Mouse (Mus musculus): ENCODE results near the gene Sgpl1.

The Sgpl1 gene

GRCm38 (mm10) chr10:61080931-61081255 lies 66.6 kb downstream of the Sgpl1 start:
- DNase-seq: no peak

- DNase-seq: peak; percentile 37 to 41
Measured at GRCm38 (mm10) chr10:61080227-61080930, 67.1 kb downstream of the Sgpl1 start.

GRCm38 (mm10) chr10:61075607-61076006 lies 71.9 kb downstream of the Sgpl1 start:
- no peak for DNase-seq

- no peak for DNase-seq
Measured at GRCm38 (mm10) chr10:61074643-61075042, 72.9 kb downstream of the Sgpl1 start.

- peak; percentile 73 to 75 for DNase-seq
Measured at GRCm38 (mm10) chr10:61072324-61072723, 75.2 kb downstream of the Sgpl1 start.

- no peak for DNase-seq
Measured at GRCm38 (mm10) chr10:61069248-61069647, 78.3 kb downstream of the Sgpl1 start.

GRCm38 (mm10) chr10:61068436-61069192 lies 78.9 kb downstream of the Sgpl1 start:
- peak; percentile 42 to 55 for DNase-seq

GRCm38 (mm10) chr10:61065287-61066005 lies 82.1 kb downstream of the Sgpl1 start:
- peak; percentile 29 to 37 for DNase-seq

- DNase-seq: no peak
Measured at GRCm38 (mm10) chr10:61064635-61065034, 82.9 kb downstream of the Sgpl1 start.

GRCm38 (mm10) chr10:61063271-61063864 lies 84.1 kb downstream of the Sgpl1 start:
- DNase-seq: no peak

GRCm38 (mm10) chr10:61059543-61060110 lies 87.9 kb downstream of the Sgpl1 start:
- no peak for DNase-seq

GRCm38 (mm10) chr10:61059101-61059500 lies 88.4 kb downstream of the Sgpl1 start:
- DNase-seq: no peak

GRCm38 (mm10) chr10:61056661-61057060 lies 90.8 kb downstream of the Sgpl1 start:
- no peak for DNase-seq

- peak; percentile 74 to 84 for DNase-seq
Measured at GRCm38 (mm10) chr10:61051993-61052613, 95.4 kb downstream of the Sgpl1 start.
